Comparison of ENCODE assay signal across 20 mouse cellular contexts in the genomic region with DNA sequence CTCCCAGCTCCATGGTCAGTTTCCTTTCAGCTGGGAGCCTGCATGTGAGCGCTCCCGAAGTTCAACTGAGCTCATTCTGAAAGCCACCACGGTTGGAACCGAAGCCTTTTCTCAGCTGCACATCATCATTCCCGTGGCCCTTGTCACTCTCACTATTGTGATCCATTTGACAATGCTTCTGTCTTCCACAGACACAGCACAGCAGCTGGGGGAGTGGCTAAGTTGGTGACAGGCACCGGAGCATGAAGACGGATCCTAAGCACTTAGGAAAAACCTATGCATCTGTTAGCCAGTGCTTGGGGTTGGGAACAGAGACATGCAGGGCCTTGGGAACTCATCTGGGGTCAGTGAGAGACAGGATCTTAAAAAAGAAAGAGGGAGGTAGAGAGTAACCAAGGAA.
DNase-seq lines count a peak whose midpoint lies in the region; ATAC-seq and TF ChIP-seq lines count a peak whose summit lies in the region.
"Had no signal": no experiment of that assay in that cellular context is flagged by ENCODE, and none has a peak within 500 bp of the region (broad histone marks: within the 10 kb centered on the region; RNA-seq: fewer than 3 reads in every experiment).

No protein-coding gene starts in this region.

- TF ChIP-seq CTCF in hindbrain, postnatal 0 days (IDR thresholded peaks at IDR 0.05; ENCODE audit: low read depth) = no peak
- no peak for TF ChIP-seq CTCF in midbrain, postnatal 0 days (IDR thresholded peaks at IDR 0.05)

- 17% methylated on average over 7 of the region's 7 CpGs for WGBS in hindbrain, embryonic 11.5 days
- 17% methylated on average over 7 of the region's 7 CpGs for WGBS in hindbrain, postnatal 0 days
- WGBS in midbrain, embryonic 10.5 days = 30% methylated on average over 7 of the region's 7 CpGs
- WGBS in midbrain, postnatal 0 days = 13% methylated on average over 7 of the region's 7 CpGs
- 38% methylated on average over 7 of the region's 7 CpGs for WGBS in kidney, embryonic 14.5 days

- no peak overlapping the region for H3K4me3 ChIP-seq in hindbrain, embryonic 11.5 days (ENCODE audit: low read depth, low read length)
- H3K4me3 ChIP-seq in hindbrain, postnatal 0 days (ENCODE audit: low read length) = no peak overlapping the region
- no peak overlapping the region for H3K4me3 ChIP-seq in midbrain, embryonic 10.5 days
- no peak overlapping the region for H3K4me3 ChIP-seq in midbrain, postnatal 0 days (ENCODE audit: low read depth, low read length)
- H3K4me3 ChIP-seq in kidney, embryonic 14.5 days (ENCODE audit: low read length) = no peak overlapping the region
- H3K4me3 ChIP-seq: neural tube, embryonic 15.5 days had no signal

- no peaks in the 10 kb centered on the region for H3K9me3 ChIP-seq in hindbrain, embryonic 11.5 days (ENCODE audit: control insufficient read depth, low read length)
- H3K9me3 ChIP-seq in hindbrain, postnatal 0 days (ENCODE audit: low read length) = no peaks in the 10 kb centered on the region
- H3K9me3 ChIP-seq in midbrain, embryonic 10.5 days (replicated peaks) = no peaks in the 10 kb centered on the region
- no peaks in the 10 kb centered on the region for H3K9me3 ChIP-seq in midbrain, postnatal 0 days (ENCODE audit: low read length)
- no peaks in the 10 kb centered on the region for H3K9me3 ChIP-seq in kidney, embryonic 14.5 days (ENCODE audit: control insufficient read depth, low read length)
- H3K9me3 ChIP-seq: neural tube, embryonic 15.5 days had no signal

- peak; percentile 59 for DNase-seq in embryo, embryonic 10 days (ENCODE audit: low spot score)
- DNase-seq in embryo, embryonic 11 days = no peak
- DNase-seq in hindbrain, embryonic 11.5 days (ENCODE audit: low spot score) = peak; percentile 45
- DNase-seq in hindbrain, postnatal 0 days (ENCODE audit: low spot score) = no peak
- DNase-seq in midbrain, embryonic 10.5 days (ENCODE audit: low spot score) = peak; percentile 42
- DNase-seq in midbrain, postnatal 0 days (ENCODE audit: low spot score) = no peak
- peak; percentile 11 to 12 for DNase-seq in layer of hippocampus, postnatal 36 days
- DNase-seq: adrenal gland, adult 2 months; cerebellum, postnatal 25 days; forebrain, postnatal 0 days; gastrocnemius, postnatal 14 days; heart, postnatal 4 days; kidney, adult 18-20 months; kidney, postnatal 36 days; liver, postnatal 0 days; right cerebral cortex, postnatal 25 days; thymus, adult 18-20 months had no signal

- no peak overlapping the region for H3K27ac ChIP-seq in hindbrain, embryonic 11.5 days (ENCODE audit: low read depth, low read length)
- H3K27ac ChIP-seq in hindbrain, postnatal 0 days = no peak overlapping the region
- H3K27ac ChIP-seq in midbrain, embryonic 10.5 days (replicated peaks) = peak overlapping the region; percentile 53
- no peak overlapping the region for H3K27ac ChIP-seq in midbrain, postnatal 0 days (ENCODE audit: low read depth, low read length)
- H3K27ac ChIP-seq in kidney, embryonic 14.5 days (ENCODE audit: low read depth, low read length) = no peak overlapping the region
- H3K27ac ChIP-seq: macrophage; neural tube, embryonic 15.5 days had no signal

- H3K4me1 ChIP-seq in hindbrain, embryonic 11.5 days (replicated peaks; ENCODE audit: control insufficient read depth, insufficient read depth, low read length) = no peaks in the 10 kb centered on the region; the same call in 1 of the 2 replicates
- H3K4me1 ChIP-seq in hindbrain, postnatal 0 days (ENCODE audit: insufficient read depth, low read length) = no peaks in the 10 kb centered on the region; the same call in 1 of the 2 replicates
- H3K4me1 ChIP-seq in midbrain, embryonic 10.5 days = peaks cover 62% of the 10 kb centered on the region
- no peaks in the 10 kb centered on the region for H3K4me1 ChIP-seq in midbrain, postnatal 0 days (ENCODE audit: insufficient read depth, low read length)
- peaks cover 11% of the 10 kb centered on the region for H3K4me1 ChIP-seq in kidney, embryonic 14.5 days (ENCODE audit: control insufficient read depth, insufficient read depth, low read length)

- peak; percentile 64; the same call in 1 of the 2 replicates for ATAC-seq in hindbrain, embryonic 11.5 days (ENCODE audit: low FRiP score)
- no peak for ATAC-seq in hindbrain, postnatal 0 days
- no peak for ATAC-seq in midbrain, postnatal 0 days (ENCODE audit: low FRiP score)
- ATAC-seq in kidney, embryonic 14.5 days (ENCODE audit: low FRiP score, low TSS enrichment) = no peak
- ATAC-seq: forebrain, postnatal 0 days; liver, postnatal 0 days had no signal

- H3K9ac ChIP-seq in hindbrain, embryonic 11.5 days (ENCODE audit: low read depth, low read length) = no peak overlapping the region
- no peak overlapping the region for H3K9ac ChIP-seq in hindbrain, postnatal 0 days (replicated peaks; ENCODE audit: low read length)
- H3K9ac ChIP-seq in midbrain, postnatal 0 days (replicated peaks; ENCODE audit: low read length, poor library complexity, severe bottlenecking) = no peak overlapping the region
- H3K9ac ChIP-seq in kidney, embryonic 14.5 days (ENCODE audit: low read depth, low read length) = no peak overlapping the region
- H3K9ac ChIP-seq: forebrain, postnatal 0 days; liver, postnatal 0 days; neural tube, embryonic 15.5 days had no signal

- H3K4me2 ChIP-seq in hindbrain, embryonic 11.5 days (replicated peaks; ENCODE audit: low read depth, low read length) = no peak overlapping the region
- H3K4me2 ChIP-seq in hindbrain, postnatal 0 days (ENCODE audit: low read depth, low read length) = no peak overlapping the region
- no peak overlapping the region for H3K4me2 ChIP-seq in midbrain, postnatal 0 days (ENCODE audit: low read depth, low read length, poor library complexity, severe bottlenecking)
- H3K4me2 ChIP-seq in kidney, embryonic 14.5 days (replicated peaks; ENCODE audit: low read depth, low read length) = no peak overlapping the region
- H3K4me2 ChIP-seq: neural tube, embryonic 15.5 days had no signal

- H3K27me3 ChIP-seq in hindbrain, embryonic 11.5 days (ENCODE audit: control insufficient read depth, insufficient read depth, low read length) = 0 out of 2 replicates have a peak, but pooled peaks cover 3% of the 10 kb centered on the region
- no peaks in the 10 kb centered on the region for H3K27me3 ChIP-seq in hindbrain, postnatal 0 days (ENCODE audit: insufficient read depth, low read length)
- peaks cover 4% of the 10 kb centered on the region; the same call in 1 of the 2 replicates for H3K27me3 ChIP-seq in midbrain, embryonic 10.5 days (ENCODE audit: low read depth, poor library complexity, severe bottlenecking)
- no peaks in the 10 kb centered on the region for H3K27me3 ChIP-seq in midbrain, postnatal 0 days (ENCODE audit: insufficient read depth, low read length)
- no peaks in the 10 kb centered on the region for H3K27me3 ChIP-seq in kidney, embryonic 14.5 days (ENCODE audit: control insufficient read depth, insufficient read depth, low read length)
- H3K27me3 ChIP-seq: neural tube, embryonic 15.5 days had no signal

- H3K36me3 ChIP-seq in hindbrain, embryonic 11.5 days (ENCODE audit: control insufficient read depth, insufficient read depth, low read length) = no peaks in the 10 kb centered on the region
- no peaks in the 10 kb centered on the region for H3K36me3 ChIP-seq in hindbrain, postnatal 0 days (ENCODE audit: insufficient read depth, low read length)
- no peaks in the 10 kb centered on the region for H3K36me3 ChIP-seq in midbrain, embryonic 10.5 days
- no peaks in the 10 kb centered on the region for H3K36me3 ChIP-seq in midbrain, postnatal 0 days (ENCODE audit: insufficient read depth, low read length)
- H3K36me3 ChIP-seq in kidney, embryonic 14.5 days (ENCODE audit: control insufficient read depth, insufficient read depth, low read length) = no peaks in the 10 kb centered on the region
- H3K36me3 ChIP-seq: neural tube, embryonic 15.5 days had no signal

Comparison
In these comparisons a context has a peak if more than half of its experiments do, and no peak if none do; other contexts are left out.
1. DNase-seq: peak in embryo, embryonic 10 days (single experiment), hindbrain, embryonic 11.5 days (single experiment), midbrain, embryonic 10.5 days (single experiment) and layer of hippocampus, postnatal 36 days (2 of 2); none in embryo, embryonic 11 days (single experiment), hindbrain, postnatal 0 days (single experiment) and midbrain, postnatal 0 days (single experiment).